Mouse (Mus musculus): ENCODE results near the gene Tiam1. TPM values are rescaled to one million over a fixed set of nuclear protein-coding genes. Genes with fewer than 3 reads are reported as not detected.

Gene Tiam1
- polyA plus RNA-seq, 1 experiment from 2014 or later = 29.0 TPM

DNA sequence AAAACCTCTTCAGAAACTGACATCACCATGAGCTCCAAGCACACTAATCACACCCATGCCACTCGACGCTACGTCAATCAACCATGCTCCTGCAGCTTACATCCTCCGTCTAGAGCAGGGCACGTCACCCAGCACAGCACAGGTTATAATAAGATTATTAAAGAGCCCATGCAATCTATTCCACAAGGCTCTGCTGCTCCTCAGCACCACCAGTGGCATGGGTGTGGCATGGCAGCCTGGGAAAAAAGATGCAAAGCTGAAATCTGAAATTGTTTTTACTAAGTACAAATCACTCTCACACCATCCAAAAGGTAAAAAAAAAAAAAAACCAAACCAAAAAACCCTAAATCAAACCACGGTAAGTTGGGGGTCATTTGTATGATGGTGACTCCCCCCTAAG, 135.1 kb downstream of the Tiam1 start:
- no peak overlapping the region for H3K4me2 ChIP-seq
- H3K27ac ChIP-seq = no peak overlapping the region
- H3K4me1 ChIP-seq (replicated peaks) = peaks cover 26% of the 10 kb centered on the region
- no peak overlapping the region for H3K4me3 ChIP-seq
- H3K9me3 ChIP-seq = no peaks in the 10 kb centered on the region
- H3K36me3 ChIP-seq = no peaks in the 10 kb centered on the region
- no peaks in the 10 kb centered on the region for H3K27me3 ChIP-seq
- 82% methylated on average over 6 of the region's 6 CpGs for WGBS
- H3K9ac ChIP-seq = no peak overlapping the region
- ATAC-seq (ENCODE audit: low FRiP score) = no peak

GRCm38 (mm10) chr16:90007391-90007977, 136.1 kb downstream of the Tiam1 start:
- Histone ChIP-seq H3K4me1 (replicated peaks) (peaks cover 26% of the 10 kb centered on the region), H3K9ac (no peak overlapping the region), H3K27me3 (no peaks in the 10 kb centered on the region), H3K36me3 (no peaks in the 10 kb centered on the region), H3K27ac (no peak overlapping the region), H3K9me3 (no peaks in the 10 kb centered on the region), H3K4me2 (no peak overlapping the region), H3K4me3 (no peak overlapping the region)
- ATAC-seq (ENCODE audit: low FRiP score) = no peak
- WGBS = 88% methylated on average over 13 of the region's 13 CpGs

DNA sequence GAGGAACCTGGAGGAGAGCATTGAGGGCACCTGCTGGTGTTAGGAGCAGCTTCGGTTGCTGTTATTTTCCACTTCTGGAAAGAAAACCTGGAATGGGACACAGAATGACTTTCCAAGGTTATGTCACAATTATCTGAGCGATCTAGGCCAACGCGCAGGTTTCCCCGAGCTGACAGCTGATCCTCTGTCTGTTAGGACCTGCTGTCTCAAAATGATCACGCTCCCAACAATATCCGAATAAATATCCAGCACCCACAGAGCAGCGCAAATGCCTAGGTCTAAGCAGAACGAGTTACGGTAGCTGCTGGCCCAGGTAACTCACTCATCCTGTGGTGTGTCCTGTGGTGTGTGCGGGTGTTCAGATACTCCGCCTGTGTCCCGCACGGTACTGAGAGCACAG, 140.0 kb downstream of the Tiam1 start:
- no peak overlapping the region for H3K4me3 ChIP-seq
- H3K9me3 ChIP-seq = no peaks in the 10 kb centered on the region
- 0 out of 2 replicates have a peak, but pooled peaks cover 2% of the 10 kb centered on the region for H3K36me3 ChIP-seq
- WGBS = 96% methylated on average over 14 of the region's 14 CpGs
- H3K4me2 ChIP-seq = no peak overlapping the region
- no peak overlapping the region for H3K27ac ChIP-seq
- H3K4me1 ChIP-seq (replicated peaks) = no peaks in the 10 kb centered on the region
- H3K27me3 ChIP-seq = no peaks in the 10 kb centered on the region
- no peak for ATAC-seq (ENCODE audit: low FRiP score)
- H3K9ac ChIP-seq = no peak overlapping the region

- no peak for ATAC-seq (ENCODE audit: low FRiP score)
- no peak overlapping the region for H3K4me2 ChIP-seq
- no peak overlapping the region for H3K9ac ChIP-seq
- 72% methylated on average over 7 of the region's 7 CpGs for WGBS
- H3K36me3 ChIP-seq = peaks cover 10% of the 10 kb centered on the region
- H3K27ac ChIP-seq = no peak overlapping the region
- H3K4me1 ChIP-seq (replicated peaks) = no peaks in the 10 kb centered on the region; the same call in none of the 2 replicates
- H3K27me3 ChIP-seq = no peaks in the 10 kb centered on the region
- H3K9me3 ChIP-seq = peaks cover 7% of the 10 kb centered on the region
- no peak overlapping the region for H3K4me3 ChIP-seq
Observed at GRCm38 (mm10) chr16:89995155-89995554, 148.4 kb downstream of the Tiam1 start.

GRCm38 (mm10) chr16:89993991-89994825, 149.4 kb downstream of the Tiam1 start:
- H3K9ac ChIP-seq = no peak overlapping the region
- peaks cover 9% of the 10 kb centered on the region for H3K36me3 ChIP-seq
- no peak overlapping the region for H3K4me2 ChIP-seq
- no peak overlapping the region for H3K27ac ChIP-seq
- no peak for ATAC-seq (ENCODE audit: low FRiP score)
- H3K9me3 ChIP-seq = peaks cover 7% of the 10 kb centered on the region
- H3K27me3 ChIP-seq = no peaks in the 10 kb centered on the region
- 87% methylated on average over 17 of the region's 17 CpGs for WGBS
- H3K4me3 ChIP-seq = no peak overlapping the region
- no peaks in the 10 kb centered on the region; the same call in none of the 2 replicates for H3K4me1 ChIP-seq (replicated peaks)

GRCm38 (mm10) chr16:89993506-89993905, 150.1 kb downstream of the Tiam1 start:
- H3K36me3 ChIP-seq = peaks cover 7% of the 10 kb centered on the region
- H3K27me3 ChIP-seq = no peaks in the 10 kb centered on the region
- H3K4me2 ChIP-seq = no peak overlapping the region
- H3K4me1 ChIP-seq (replicated peaks) = no peaks in the 10 kb centered on the region; the same call in none of the 2 replicates
- peaks cover 7% of the 10 kb centered on the region for H3K9me3 ChIP-seq
- H3K4me3 ChIP-seq = no peak overlapping the region
- no peak for ATAC-seq (ENCODE audit: low FRiP score)
- no peak overlapping the region for H3K27ac ChIP-seq
- 97% methylated on average over 4 of the region's 4 CpGs for WGBS
- no peak overlapping the region for H3K9ac ChIP-seq

GRCm38 (mm10) chr16:89991701-89992152, 151.8 kb downstream of the Tiam1 start:
- Histone ChIP-seq H3K36me3 (peaks cover 7% of the 10 kb centered on the region), H3K27ac (no peak overlapping the region), H3K9ac (no peak overlapping the region), H3K9me3 (peaks cover 7% of the 10 kb centered on the region), H3K4me1 (replicated peaks) (peaks cover 4% of the 10 kb centered on the region), H3K27me3 (no peaks in the 10 kb centered on the region), H3K4me3 (no peak overlapping the region), H3K4me2 (no peak overlapping the region)
- WGBS = 87% methylated on average over 12 of the region's 12 CpGs
- ATAC-seq (ENCODE audit: low FRiP score) = no peak

DNA sequence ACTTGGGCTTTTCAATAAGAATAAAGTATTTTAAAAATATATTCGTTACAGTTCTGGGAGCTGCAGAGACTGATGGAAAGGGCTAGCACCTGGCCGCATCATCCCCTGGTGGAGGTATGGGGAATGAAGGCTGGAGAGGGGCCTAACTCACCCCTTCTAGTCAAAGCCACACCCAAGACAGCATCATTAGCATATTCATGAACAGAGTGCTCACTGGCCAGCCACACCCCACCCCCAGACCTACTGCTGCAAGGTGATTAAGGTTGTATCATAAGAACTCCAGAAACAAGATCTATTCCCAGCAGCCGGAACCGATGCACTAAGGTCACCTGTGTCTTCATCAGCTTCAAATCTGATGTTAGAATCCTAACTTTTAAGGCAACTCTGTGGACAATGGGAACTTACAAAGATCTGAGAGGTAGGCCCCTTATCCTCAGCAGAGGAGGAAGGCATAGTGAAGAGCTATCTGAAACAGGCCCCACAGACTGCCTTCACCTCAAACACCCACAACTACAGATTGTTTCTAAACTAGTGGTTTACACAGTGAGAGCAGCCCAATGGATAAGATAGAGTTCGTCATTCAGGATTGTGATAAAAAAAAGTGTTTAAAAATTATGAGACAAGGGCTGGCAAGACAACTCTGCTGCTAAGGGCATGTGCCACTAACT, 153.1 kb downstream of the Tiam1 start:
- H3K4me3 ChIP-seq = no peak overlapping the region
- H3K9ac ChIP-seq = no peak overlapping the region
- WGBS = 86% methylated on average over 5 of the region's 5 CpGs
- no peaks in the 10 kb centered on the region for H3K9me3 ChIP-seq
- H3K36me3 ChIP-seq = no peaks in the 10 kb centered on the region
- peaks cover 13% of the 10 kb centered on the region for H3K4me1 ChIP-seq (replicated peaks)
- no peak overlapping the region for H3K27ac ChIP-seq
- no peaks in the 10 kb centered on the region for H3K27me3 ChIP-seq
- ATAC-seq (ENCODE audit: low FRiP score) = no peak
- H3K4me2 ChIP-seq = no peak overlapping the region

- WGBS = 90% methylated on average over 10 of the region's 10 CpGs
- H3K4me1 ChIP-seq (replicated peaks) = peaks cover 13% of the 10 kb centered on the region
- H3K27me3 ChIP-seq = no peaks in the 10 kb centered on the region
- H3K27ac ChIP-seq = no peak overlapping the region
- no peaks in the 10 kb centered on the region for H3K9me3 ChIP-seq
- ATAC-seq (ENCODE audit: low FRiP score) = no peak
- H3K4me3 ChIP-seq = no peak overlapping the region
- H3K4me2 ChIP-seq = no peak overlapping the region
- no peak overlapping the region for H3K9ac ChIP-seq
- H3K36me3 ChIP-seq = no peaks in the 10 kb centered on the region
Observed at GRCm38 (mm10) chr16:89989816-89990215, 153.8 kb downstream of the Tiam1 start.

- no peaks in the 10 kb centered on the region for H3K27me3 ChIP-seq
Observed at GRCm38 (mm10) chr16:89986672-89987362, 156.8 kb downstream of the Tiam1 start.

DNA sequence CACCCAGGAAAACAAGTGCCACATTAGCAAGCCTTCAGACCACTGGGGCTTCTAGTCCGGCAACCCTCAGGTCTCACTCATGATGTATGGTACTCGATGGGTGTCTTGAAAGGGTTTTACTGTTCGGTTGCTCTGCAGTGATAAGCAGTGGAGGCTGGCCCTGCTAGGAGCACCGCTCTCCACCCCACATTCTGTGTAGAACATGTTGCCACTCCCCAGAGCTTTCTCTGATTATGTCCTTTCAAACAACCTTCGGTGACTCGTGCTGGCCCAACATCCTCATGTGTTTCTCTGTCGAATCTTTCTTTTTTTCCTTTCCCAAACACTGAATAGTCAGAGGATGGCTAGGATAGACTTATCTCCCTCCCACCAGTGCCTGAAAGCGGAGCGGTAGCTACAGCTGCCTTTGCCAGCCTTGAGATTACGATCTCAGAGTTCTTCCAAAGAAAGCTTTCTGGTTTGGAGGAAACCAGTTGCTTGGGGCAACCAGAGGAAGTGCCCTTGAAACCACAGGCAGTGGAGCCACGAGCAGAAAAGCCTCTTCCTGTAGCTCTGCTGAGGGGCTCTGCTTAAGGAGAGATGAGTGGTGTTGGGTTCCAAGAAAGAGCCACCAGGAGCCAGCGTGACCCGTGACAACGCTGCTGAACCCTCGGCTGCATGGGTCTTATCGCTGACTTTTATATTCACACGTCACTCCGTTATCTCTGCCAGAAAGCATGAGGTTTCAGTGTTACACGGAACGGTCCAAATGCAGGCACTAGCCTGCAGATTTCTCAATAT, 157.7 kb downstream of the Tiam1 start:
- H3K4me1 ChIP-seq (replicated peaks) = peaks cover 13% of the 10 kb centered on the region
- no peaks in the 10 kb centered on the region for H3K27me3 ChIP-seq
- H3K9me3 ChIP-seq = no peaks in the 10 kb centered on the region
- no peak overlapping the region for H3K27ac ChIP-seq
- H3K9ac ChIP-seq = no peak overlapping the region
- no peaks in the 10 kb centered on the region for H3K36me3 ChIP-seq
- no peak overlapping the region for H3K4me3 ChIP-seq
- WGBS = 72% methylated on average over 20 of the region's 20 CpGs
- no peak overlapping the region for H3K4me2 ChIP-seq
- no peak for ATAC-seq (ENCODE audit: low FRiP score)

More at GRCm38 (mm10) chr16:89986672-89987362, 156.8 kb downstream of the Tiam1 start:
- Histone ChIP-seq H3K9me3 (no peaks in the 10 kb centered on the region), H3K9ac (no peak overlapping the region), H3K4me2 (no peak overlapping the region), H3K4me3 (no peak overlapping the region), H3K27ac (no peak overlapping the region), H3K4me1 (replicated peaks) (peaks cover 13% of the 10 kb centered on the region), H3K36me3 (no peaks in the 10 kb centered on the region)
- WGBS = 57% methylated on average over 18 of the region's 18 CpGs
- peak; percentile 71 for ATAC-seq (ENCODE audit: low FRiP score)

Data from hindbrain, embryonic 13.5 days (tissue).